Mouse (Mus musculus): ENCODE data around the gene Arid3a. TPM values are rescaled to one million over a fixed set of nuclear protein-coding genes. Genes with fewer than 3 reads are reported as not detected.

The Arid3a gene
- polyA plus RNA-seq, 1 experiment from 2014 or later, result 6.2 TPM

GRCm38 (mm10) chr10:79974087-79974486 lies 47.2 kb downstream of the Arid3a start:
- no peak overlapping the region for H3K4me3 ChIP-seq (ENCODE audit: low read depth, low read length)
- peaks cover 26% of the 10 kb centered on the region for H3K27me3 ChIP-seq (ENCODE audit: control insufficient read depth, insufficient read depth, low read length)
- peaks cover 4% of the 10 kb centered on the region; the same call in 1 of the 2 replicates for H3K4me1 ChIP-seq (ENCODE audit: control insufficient read depth, insufficient read depth, low read length)
- no peaks in the 10 kb centered on the region for H3K9me3 ChIP-seq (ENCODE audit: control insufficient read depth, low read length)
- H3K9ac ChIP-seq (ENCODE audit: low read length), result no peak overlapping the region
- H3K4me2 ChIP-seq, result no peak overlapping the region
- H3K36me3 ChIP-seq (ENCODE audit: control insufficient read depth, insufficient read depth, low read length), result peaks cover 33% of the 10 kb centered on the region
- no peak overlapping the region for H3K27ac ChIP-seq (ENCODE audit: low read depth, low read length)
- no peak for DNase-seq (ENCODE audit: low spot score, missing footprints)
- WGBS, result 91% methylated on average over 21 of the region's 21 CpGs
- no peak for ATAC-seq (ENCODE audit: low FRiP score)

- Histone ChIP-seq H3K27me3 (ENCODE audit: control insufficient read depth, insufficient read depth, low read length) (peaks cover 21% of the 10 kb centered on the region), H3K4me1 (ENCODE audit: control insufficient read depth, insufficient read depth, low read length) (peaks cover 4% of the 10 kb centered on the region; the same call in 1 of the 2 replicates), H3K9ac (ENCODE audit: low read length) (no peak overlapping the region), H3K27ac (ENCODE audit: low read depth, low read length) (no peak overlapping the region), H3K4me2 (no peak overlapping the region), H3K9me3 (ENCODE audit: control insufficient read depth, low read length) (no peaks in the 10 kb centered on the region), H3K4me3 (ENCODE audit: low read depth, low read length) (no peak overlapping the region), H3K36me3 (ENCODE audit: control insufficient read depth, insufficient read depth, low read length) (peaks cover 34% of the 10 kb centered on the region)
- WGBS, result 90% methylated on average over 8 of the region's 8 CpGs
- no peak for ATAC-seq (ENCODE audit: low FRiP score)
- no peak for DNase-seq (ENCODE audit: low spot score, missing footprints)
These were observed 47.8 kb downstream of the Arid3a start for GRCm38 (mm10) chr10:79974668-79975067.

- Histone ChIP-seq H3K4me2 (no peak overlapping the region), H3K4me3 (ENCODE audit: low read depth, low read length) (no peak overlapping the region), H3K4me1 (ENCODE audit: control insufficient read depth, insufficient read depth, low read length) (peaks cover under 1% of the 10 kb centered on the region; the same call in 1 of the 2 replicates), H3K9me3 (ENCODE audit: control insufficient read depth, low read length) (no peaks in the 10 kb centered on the region), H3K27me3 (ENCODE audit: control insufficient read depth, insufficient read depth, low read length) (peaks cover 11% of the 10 kb centered on the region), H3K36me3 (ENCODE audit: control insufficient read depth, insufficient read depth, low read length) (peaks cover 34% of the 10 kb centered on the region), H3K9ac (ENCODE audit: low read length) (no peak overlapping the region), H3K27ac (ENCODE audit: low read depth, low read length) (no peak overlapping the region)
- no peak for ATAC-seq (ENCODE audit: low FRiP score)
- WGBS, result 85% methylated on average over 28 of the region's 28 CpGs
- DNase-seq (ENCODE audit: low spot score, missing footprints), result peak; percentile 70
These were observed 49.4 kb downstream of the Arid3a start for GRCm38 (mm10) chr10:79976071-79976721.

- Histone ChIP-seq H3K27ac (ENCODE audit: low read depth, low read length) (no peak overlapping the region), H3K4me3 (ENCODE audit: low read depth, low read length) (no peak overlapping the region), H3K4me2 (no peak overlapping the region), H3K4me1 (ENCODE audit: control insufficient read depth, insufficient read depth, low read length) (no peaks in the 10 kb centered on the region), H3K27me3 (ENCODE audit: control insufficient read depth, insufficient read depth, low read length) (peaks cover 6% of the 10 kb centered on the region; the same call in 1 of the 2 replicates), H3K9me3 (ENCODE audit: control insufficient read depth, low read length) (no peaks in the 10 kb centered on the region), H3K9ac (ENCODE audit: low read length) (no peak overlapping the region), H3K36me3 (ENCODE audit: control insufficient read depth, insufficient read depth, low read length) (peaks cover 34% of the 10 kb centered on the region)
- WGBS, result 68% methylated on average over 36 of the region's 36 CpGs
- ATAC-seq (ENCODE audit: low FRiP score), result no peak
- DNase-seq (ENCODE audit: low spot score, missing footprints), result peak; percentile 61
These were observed 49.9 kb downstream of the Arid3a start for GRCm38 (mm10) chr10:79976722-79977107.

DNA sequence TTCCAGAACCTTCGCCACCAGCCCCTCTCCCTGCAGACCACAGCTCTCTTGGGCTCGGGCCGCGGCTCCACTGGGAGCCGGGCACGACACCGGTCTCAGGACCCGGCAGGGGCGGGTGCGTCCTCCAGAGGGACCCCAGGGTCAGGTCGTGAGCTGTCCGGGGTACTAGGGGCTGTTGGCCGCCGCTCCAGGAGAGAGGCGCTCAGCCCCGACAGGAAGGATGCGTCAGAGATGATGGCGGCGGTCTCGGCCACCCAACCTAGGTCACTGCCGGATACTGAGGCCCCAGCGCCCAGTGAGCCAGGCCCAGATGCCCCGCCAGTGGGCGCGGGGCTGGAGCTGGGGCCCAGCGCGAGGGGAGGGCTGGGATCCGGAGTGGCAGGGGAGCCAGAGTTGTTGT lies 50.5 kb downstream of the Arid3a start:
- peaks cover 2% of the 10 kb centered on the region; the same call in 1 of the 2 replicates for H3K27me3 ChIP-seq (ENCODE audit: control insufficient read depth, insufficient read depth, low read length)
- ATAC-seq (ENCODE audit: low FRiP score) (no peak), DNase-seq (ENCODE audit: low spot score, missing footprints) (no peak)
- H3K9me3 ChIP-seq (ENCODE audit: control insufficient read depth, low read length), result no peaks in the 10 kb centered on the region
- 80% methylated on average over 28 of the region's 28 CpGs for WGBS
- no peak overlapping the region for H3K27ac ChIP-seq (ENCODE audit: low read depth, low read length)
- H3K4me3 ChIP-seq (ENCODE audit: low read depth, low read length), result no peak overlapping the region
- H3K4me1 ChIP-seq (ENCODE audit: control insufficient read depth, insufficient read depth, low read length), result peaks cover under 1% of the 10 kb centered on the region; the same call in 1 of the 2 replicates
- H3K36me3 ChIP-seq (ENCODE audit: control insufficient read depth, insufficient read depth, low read length), result peaks cover 34% of the 10 kb centered on the region
- H3K9ac ChIP-seq (ENCODE audit: low read length), result no peak overlapping the region
- H3K4me2 ChIP-seq, result no peak overlapping the region

- WGBS, result 92% methylated on average over 21 of the region's 21 CpGs
- no peak overlapping the region for H3K9ac ChIP-seq (ENCODE audit: low read length)
- ATAC-seq (ENCODE audit: low FRiP score) (no peak), DNase-seq (ENCODE audit: low spot score, missing footprints) (no peak)
- peaks cover 8% of the 10 kb centered on the region for H3K4me1 ChIP-seq (ENCODE audit: control insufficient read depth, insufficient read depth, low read length)
- H3K4me2 ChIP-seq, result no peak overlapping the region
- H3K9me3 ChIP-seq (ENCODE audit: control insufficient read depth, low read length), result no peaks in the 10 kb centered on the region
- no peak overlapping the region for H3K4me3 ChIP-seq (ENCODE audit: low read depth, low read length)
- H3K27ac ChIP-seq (ENCODE audit: low read depth, low read length), result no peak overlapping the region
- peaks cover 2% of the 10 kb centered on the region; the same call in 1 of the 2 replicates for H3K27me3 ChIP-seq (ENCODE audit: control insufficient read depth, insufficient read depth, low read length)
- H3K36me3 ChIP-seq (ENCODE audit: control insufficient read depth, insufficient read depth, low read length), result peaks cover 34% of the 10 kb centered on the region
These were observed 51.2 kb downstream of the Arid3a start for GRCm38 (mm10) chr10:79978061-79978460.

- H3K9me3 ChIP-seq (ENCODE audit: control insufficient read depth, low read length), result no peaks in the 10 kb centered on the region
- H3K4me3 ChIP-seq (ENCODE audit: low read depth, low read length), result no peak overlapping the region
- peaks cover 34% of the 10 kb centered on the region for H3K36me3 ChIP-seq (ENCODE audit: control insufficient read depth, insufficient read depth, low read length)
- no peak overlapping the region for H3K9ac ChIP-seq (ENCODE audit: low read length)
- H3K4me1 ChIP-seq (ENCODE audit: control insufficient read depth, insufficient read depth, low read length), result peaks cover 14% of the 10 kb centered on the region
- DNase-seq (ENCODE audit: low spot score, missing footprints) (peak; percentile 68), ATAC-seq (ENCODE audit: low FRiP score) (no peak)
- H3K27ac ChIP-seq (ENCODE audit: low read depth, low read length), result no peak overlapping the region
- no peak overlapping the region for H3K4me2 ChIP-seq
- H3K27me3 ChIP-seq (ENCODE audit: control insufficient read depth, insufficient read depth, low read length), result 0 out of 2 replicates have a peak, but pooled peaks cover 2% of the 10 kb centered on the region
- 94% methylated on average over 22 of the region's 22 CpGs for WGBS
These were observed 52.7 kb downstream of the Arid3a start for GRCm38 (mm10) chr10:79979401-79980155.

GRCm38 (mm10) chr10:79983205-79983604 lies 56.4 kb downstream of the Arid3a start:
- WGBS, result 79% methylated on average over 5 of the region's 5 CpGs
- Histone ChIP-seq H3K4me1 (ENCODE audit: control insufficient read depth, insufficient read depth, low read length) (peaks cover 24% of the 10 kb centered on the region), H3K27ac (ENCODE audit: low read depth, low read length) (no peak overlapping the region), H3K9ac (ENCODE audit: low read length) (peak overlapping the region; percentile 89), H3K36me3 (ENCODE audit: control insufficient read depth, insufficient read depth, low read length) (peaks cover 6% of the 10 kb centered on the region), H3K4me2 (peak overlapping the region; percentile 90), H3K4me3 (ENCODE audit: low read depth, low read length) (peak overlapping the region; percentile 92), H3K27me3 (ENCODE audit: control insufficient read depth, insufficient read depth, low read length) (peaks cover 17% of the 10 kb centered on the region), H3K9me3 (ENCODE audit: control insufficient read depth, low read length) (no peaks in the 10 kb centered on the region)
- DNase-seq (ENCODE audit: low spot score, missing footprints), result no peak
- no peak for ATAC-seq (ENCODE audit: low FRiP score)

DNA sequence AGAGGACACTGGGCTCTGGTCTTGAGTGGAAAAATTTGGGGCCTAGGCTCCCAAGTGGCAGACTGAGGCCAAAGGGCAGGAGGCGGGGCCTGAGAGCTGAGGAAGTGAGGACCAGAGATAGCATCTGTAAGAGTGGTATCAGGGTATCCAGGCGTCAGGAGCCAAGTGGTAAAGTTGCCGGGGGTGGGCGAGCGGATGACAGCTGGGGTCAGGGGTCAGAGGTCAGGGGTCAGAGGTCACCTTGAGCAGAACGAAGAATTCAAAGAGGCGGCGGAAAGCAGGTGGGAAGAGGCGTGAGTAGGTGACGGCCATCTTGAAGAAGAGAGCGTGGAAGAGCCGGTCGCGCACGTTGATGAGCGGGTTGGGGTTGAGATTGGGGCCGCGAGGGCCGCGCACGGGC lies 56.8 kb downstream of the Arid3a start:
- under 1% methylated on average over 18 of the region's 21 CpGs for WGBS
- peak overlapping the region; percentile 92 for H3K4me3 ChIP-seq (ENCODE audit: low read depth, low read length)
- peaks cover 3% of the 10 kb centered on the region; the same call in 1 of the 2 replicates for H3K36me3 ChIP-seq (ENCODE audit: control insufficient read depth, insufficient read depth, low read length)
- DNase-seq (ENCODE audit: low spot score, missing footprints) (peak; percentile 96), ATAC-seq (ENCODE audit: low FRiP score) (peak; percentile 3)
- peak overlapping the region; percentile 90 for H3K4me2 ChIP-seq
- peaks cover 28% of the 10 kb centered on the region for H3K4me1 ChIP-seq (ENCODE audit: control insufficient read depth, insufficient read depth, low read length)
- peaks cover 22% of the 10 kb centered on the region for H3K27me3 ChIP-seq (ENCODE audit: control insufficient read depth, insufficient read depth, low read length)
- H3K27ac ChIP-seq (ENCODE audit: low read depth, low read length), result peak overlapping the region; percentile 91
- H3K9ac ChIP-seq (ENCODE audit: low read length), result peak overlapping the region; percentile 89
- H3K9me3 ChIP-seq (ENCODE audit: control insufficient read depth, low read length), result no peaks in the 10 kb centered on the region
